Mouse (Mus musculus) liver, postnatal 0 days (tissue): ENCODE measurements at regions not wholly inside any gene's neighbourhood (a gene's known extent, or its start where the extent isn't known, plus 50 kb on each side); places are given as distances from the start of the nearest gene placed in this dataset.

Experiments
- CTCF ChIP-seq: sonication (generic); IDR thresholded peaks from 2 replicates; pipeline ENCODE4 v1.5.1; 2016; ENCODE audit warnings: antibody characterized with exemption, low read depth
- EP300 ChIP-seq: IDR thresholded peaks from 2 replicates; pipeline ENCODE4 v1.6.1; 2016; ENCODE audit warnings: antibody characterized with exemption, low read depth, mild to moderate bottlenecking

- TF ChIP-seq CTCF (no peak), EP300 (no peak)
Measured at GRCm38 (mm10) chr3:33353860-33354259, 210.8 kb upstream of the Pex5l start.
